Mouse (Mus musculus) cerebellum, adult 8-10 months (tissue): ENCODE measurements around the gene Gm14698.
"Not testable (repeated sequence)": the region's sequence is repeated elsewhere in the genome, so short reads cannot be mapped to it uniquely, and the experiment has no call there.

ENCODE experiments used
- DNase-seq: peaks from one replicate; pipeline ENCODE4 v3.0.0; 2022

Gm14698 gene

DNA sequence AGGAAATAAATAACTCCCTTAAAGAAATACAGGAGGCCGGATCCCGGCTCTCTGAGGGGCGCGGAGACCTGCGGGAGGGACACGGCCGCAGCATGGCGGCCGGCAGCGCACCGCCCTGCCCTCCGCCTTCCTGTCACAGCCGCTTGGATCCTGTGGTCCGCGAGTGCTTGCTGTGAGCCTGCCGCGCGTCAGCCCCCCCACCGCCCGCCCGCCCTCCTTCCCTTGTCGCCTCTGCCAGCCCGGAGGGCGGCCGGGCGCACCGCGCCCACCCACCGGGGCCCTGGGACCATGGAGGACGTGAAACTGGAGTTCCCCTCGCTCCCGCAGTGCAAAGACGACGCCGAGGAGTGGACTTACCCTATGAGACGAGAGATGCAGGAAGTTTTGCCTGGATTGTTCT, at the start of gene Gm14698:
TSS of gene Gm14698 (plus strand) at position 35 of the 400 bp plus-strand sequence.
- DNase-seq = not testable (repeated sequence)

DNA sequence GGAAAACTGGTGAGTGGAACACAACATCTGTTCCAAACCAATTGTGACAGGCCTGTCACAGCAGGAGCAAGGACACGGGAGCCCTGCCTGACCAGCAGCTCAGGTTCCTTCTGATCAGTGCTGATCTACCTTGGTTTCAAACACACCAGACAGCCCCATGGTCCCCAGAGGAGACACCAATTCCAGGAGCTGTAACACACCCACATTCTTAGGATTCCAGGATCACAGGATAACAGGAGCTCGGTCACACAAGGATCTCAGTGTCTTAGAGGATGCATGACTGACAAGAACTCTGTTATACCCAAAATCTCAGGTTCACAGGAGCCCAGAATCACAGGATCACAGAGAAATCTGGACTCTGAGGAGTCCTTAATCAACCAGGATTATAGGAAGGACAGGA, 444 bp upstream of the Gm14698 start:
- not testable (repeated sequence) for DNase-seq

DNA sequence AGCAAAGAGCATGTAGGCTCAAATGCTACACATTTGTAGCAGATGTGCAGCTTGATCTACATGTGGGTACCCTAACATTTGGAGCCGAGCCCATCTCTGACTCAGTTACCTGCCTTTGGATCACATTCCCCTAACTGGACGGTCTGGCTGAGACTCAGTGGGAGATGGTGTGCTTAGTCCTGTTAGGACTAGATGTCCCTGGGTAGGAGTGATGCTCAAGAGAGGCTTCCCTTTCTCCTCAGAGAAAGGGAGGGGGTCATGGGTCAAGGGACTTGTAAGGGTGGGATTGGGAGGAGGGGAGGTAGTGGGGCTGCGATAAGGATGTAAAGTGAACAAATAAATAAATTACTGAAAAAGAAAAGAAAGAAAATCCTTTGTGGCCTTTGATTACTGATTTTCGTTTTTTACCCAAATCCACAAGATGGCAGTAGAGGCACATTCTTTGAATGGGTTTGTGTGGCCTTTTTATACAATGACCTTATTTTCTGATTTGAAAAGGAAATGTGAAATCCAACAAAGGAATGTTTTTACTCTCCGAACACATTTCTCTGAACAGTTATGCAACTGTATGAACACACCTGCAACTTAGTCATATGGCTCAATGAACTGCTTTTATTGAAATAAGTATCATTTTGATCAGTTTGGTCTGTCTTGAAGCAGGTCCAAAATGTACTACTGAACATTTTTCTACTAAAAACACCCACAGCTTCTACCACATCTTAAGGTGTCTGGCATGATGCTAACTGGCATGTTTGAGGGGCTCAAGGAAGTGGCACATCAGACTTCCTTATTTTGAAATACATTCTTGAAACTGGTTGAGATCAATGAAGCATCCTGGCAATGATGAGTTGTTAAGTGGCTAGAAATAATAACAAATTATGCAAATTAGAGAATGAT, 18.9 kb downstream of the Gm14698 start:
- DNase-seq = peak; percentile 2

DNA sequence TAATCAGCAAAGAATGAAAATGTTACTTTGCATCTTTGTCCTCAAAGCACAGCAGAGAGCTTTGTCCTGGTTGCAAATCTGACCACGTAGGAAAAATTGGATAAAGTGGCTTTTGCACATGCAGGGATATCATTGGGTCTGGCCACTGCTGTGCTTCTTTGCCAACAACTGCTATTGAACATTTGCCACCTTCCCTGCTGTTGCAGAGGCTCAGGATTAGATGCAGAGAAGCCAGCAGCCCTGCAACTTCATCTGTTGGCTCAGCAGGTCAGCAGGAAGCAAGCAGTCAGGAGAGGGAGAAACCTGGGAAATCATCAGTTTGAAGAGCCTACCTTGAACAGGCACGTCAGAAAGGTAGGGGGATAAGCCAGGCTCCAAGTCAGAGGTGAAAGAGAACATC, 44.3 kb downstream of the Gm14698 start:
- peak; percentile 23 for DNase-seq
